Mouse (Mus musculus) A20 (cell line): Measurements from ENCODE around the gene Stag3.

ENCODE experiments used
- DNase-seq: peaks from one replicate; pipeline ENCODE4 v3.0.0-alpha.2; 2011; ENCODE audit warnings: low read depth, low spot score

Stag3 gene

GRCm38 (mm10) chr5:138279585-138280424, at the start of gene Stag3, which contains the start of the genes Gm43720 and Gpc2:
TSS of gene Stag3 (plus strand) at chr5:138280240.
TSS of gene Gm43720 (minus strand) at chr5:138279958.
TSS of gene Gpc2 (minus strand) at chr5:138280005.
- DNase-seq: no peak

DNA sequence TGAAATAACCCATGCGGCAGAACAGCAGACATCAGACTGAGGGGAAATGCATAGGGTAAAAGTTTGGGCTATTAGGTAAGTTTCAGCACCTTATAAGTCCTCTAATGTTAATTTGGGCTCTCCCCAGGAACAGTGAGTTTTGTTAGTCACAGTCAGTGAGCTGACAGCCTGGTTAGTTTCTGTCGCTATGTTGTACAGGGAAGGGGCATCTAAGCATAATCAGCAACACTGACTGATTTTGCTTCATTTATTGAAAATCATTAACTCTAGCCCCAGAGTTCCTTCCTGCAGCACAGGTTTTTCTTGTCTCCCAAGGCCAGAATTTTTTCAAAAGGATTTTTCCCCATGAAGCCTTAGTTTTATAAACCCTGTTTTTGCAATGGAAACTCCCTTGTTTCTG, 46.3 kb upstream of the Stag3 start:
- no peak for DNase-seq

GRCm38 (mm10) chr5:138234224-138234623, 45.8 kb upstream of the Stag3 start:
- no peak for DNase-seq

DNA sequence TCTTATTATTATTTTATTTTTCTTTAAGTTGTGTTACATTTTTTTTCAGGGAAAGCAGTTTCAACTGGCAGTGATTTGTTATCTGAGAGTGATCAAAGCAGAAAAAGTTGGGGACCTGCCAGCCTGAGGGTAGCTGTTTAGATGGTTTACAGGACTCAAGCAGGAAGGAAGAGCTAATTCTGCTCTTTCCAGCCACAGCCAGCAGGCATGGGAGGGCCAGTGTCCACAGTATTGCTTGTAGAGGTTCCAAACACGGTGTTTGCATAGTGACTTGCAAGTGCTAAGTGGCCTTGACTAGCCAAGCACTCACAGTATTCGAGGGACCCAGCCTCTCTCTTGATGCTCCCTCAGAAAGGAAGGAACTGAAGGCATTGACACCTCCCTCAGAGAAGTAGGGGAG, 38.5 kb upstream of the Stag3 start:
- no peak for DNase-seq

GRCm38 (mm10) chr5:138251144-138251543, 28.9 kb upstream of the Stag3 start:
- no peak for DNase-seq

GRCm38 (mm10) chr5:138253061-138253460, 27.0 kb upstream of the Stag3 start:
- no peak for DNase-seq

DNA sequence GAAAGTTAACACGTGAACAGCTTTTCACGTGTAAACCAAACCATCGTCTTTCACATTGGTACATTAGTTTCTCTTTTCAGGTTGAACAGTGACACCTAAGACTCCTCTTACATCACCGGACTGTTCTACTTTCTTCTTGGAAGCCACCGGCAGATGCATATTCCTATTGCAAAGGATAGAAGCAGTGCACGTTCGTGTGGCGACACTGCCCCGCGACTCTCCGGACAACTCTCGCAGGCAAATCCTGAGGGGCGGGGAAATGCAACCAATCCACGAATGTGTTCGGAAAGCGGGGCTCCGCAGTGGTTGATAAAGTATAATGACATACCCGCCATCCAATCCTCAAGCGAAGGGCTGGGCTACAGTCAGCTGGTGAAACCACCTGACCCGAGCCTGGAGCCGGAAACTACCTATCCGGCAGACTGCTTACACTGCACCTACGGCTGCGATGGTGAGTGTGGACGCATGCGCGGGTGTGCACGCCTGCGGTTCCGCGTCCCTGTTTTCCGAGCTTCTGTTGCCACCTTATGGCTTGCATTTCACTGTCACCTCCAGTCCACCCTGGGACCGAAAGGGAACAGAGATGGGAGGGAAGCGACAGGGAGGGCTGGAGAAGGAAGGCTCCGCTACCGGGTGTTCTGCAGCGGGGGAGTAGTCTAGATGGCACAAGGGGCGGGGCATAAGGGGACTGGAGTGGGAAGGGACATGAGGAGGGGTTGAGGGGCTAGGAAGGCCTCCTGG, 24.5 kb upstream of the Stag3 start, which contains the start of gene Lamtor4:
Lamtor4 (plus strand) TSS at position 130 of the 741 bp plus-strand sequence.
- peak; percentile 97 for DNase-seq

DNA sequence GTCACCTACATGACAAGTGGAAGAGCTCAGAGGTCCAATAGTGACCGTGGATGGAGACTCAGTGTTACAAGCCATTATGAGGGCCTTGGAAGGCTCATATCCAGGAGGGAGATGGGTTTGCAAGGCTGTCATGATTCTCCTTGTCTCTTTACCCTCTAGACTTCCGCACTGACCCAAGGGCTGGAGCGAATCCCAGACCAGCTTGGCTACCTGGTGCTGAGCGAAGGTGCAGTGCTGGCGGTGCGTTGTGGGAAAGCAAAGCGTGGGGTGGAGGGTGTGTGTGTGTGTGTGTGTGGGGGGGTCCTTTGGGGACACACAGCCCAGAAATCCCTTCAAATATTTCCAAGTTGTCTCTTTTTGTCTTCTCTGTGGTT, 24.0 kb upstream of the Stag3 start:
- DNase-seq: no peak

DNA sequence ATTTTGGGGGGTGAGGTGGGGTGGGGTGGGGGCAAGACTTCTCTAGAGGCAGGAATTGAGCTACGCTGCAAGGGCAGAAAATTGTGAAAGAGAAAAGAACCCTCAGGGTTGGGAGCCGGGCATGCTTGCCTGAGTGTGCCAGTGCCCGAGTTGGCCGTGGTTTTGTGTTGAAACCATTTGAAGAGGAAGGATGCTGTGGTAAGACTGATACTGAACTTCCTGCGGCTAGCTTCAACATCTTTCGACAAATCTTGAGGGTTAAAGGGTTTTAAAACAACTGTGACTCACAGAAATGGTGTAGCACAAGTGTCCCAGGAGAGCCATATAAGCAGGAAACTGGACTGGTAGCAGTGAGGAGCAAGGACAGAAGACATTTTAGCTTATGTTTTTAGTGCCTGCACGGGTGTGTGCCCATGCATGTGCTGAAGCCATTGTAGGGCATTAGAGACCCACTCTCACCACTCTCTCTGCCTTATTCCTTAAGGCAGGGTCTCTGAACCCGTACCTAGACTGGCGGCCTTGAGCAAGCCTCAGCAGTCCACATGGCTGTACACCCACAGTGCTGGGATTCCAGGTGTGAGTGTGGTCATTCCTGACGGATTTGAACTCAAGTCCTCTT, 23.0 kb upstream of the Stag3 start:
- peak; percentile 35 for DNase-seq

GRCm38 (mm10) chr5:138257585-138257978, 22.5 kb upstream of the Stag3 start:
- no peak for DNase-seq

GRCm38 (mm10) chr5:138258078-138258477, 22.0 kb upstream of the Stag3 start:
- no peak for DNase-seq

- no peak for DNase-seq
Measured at GRCm38 (mm10) chr5:138258542-138258941, 21.5 kb upstream of the Stag3 start.

GRCm38 (mm10) chr5:138258993-138259392, 21.0 kb upstream of the Stag3 start:
- no peak for DNase-seq

- DNase-seq: no peak
Measured at GRCm38 (mm10) chr5:138260051-138260450, 20.0 kb upstream of the Stag3 start.

DNA sequence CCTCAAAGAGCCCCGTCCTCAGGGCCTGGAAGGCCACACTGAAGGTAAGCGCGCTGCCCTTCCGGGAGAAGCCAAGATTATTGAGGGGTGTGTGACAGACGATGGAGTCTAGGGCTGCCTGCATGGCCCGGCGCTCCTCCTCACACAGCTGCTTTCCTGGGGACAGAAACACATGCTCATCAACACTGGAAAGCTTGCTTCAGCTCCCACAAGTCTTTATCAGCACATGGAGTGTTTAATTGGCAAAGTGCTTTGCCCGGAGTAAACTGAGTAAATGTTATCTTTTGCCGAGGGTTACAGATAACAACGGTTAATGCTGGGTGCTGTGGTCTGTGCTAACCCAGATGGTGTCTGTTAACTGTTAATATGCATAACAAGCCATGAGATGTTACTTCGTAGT, 19.2 kb upstream of the Stag3 start:
- DNase-seq: no peak

GRCm38 (mm10) chr5:138262001-138262400, 18.0 kb upstream of the Stag3 start:
- DNase-seq: no peak

GRCm38 (mm10) chr5:138262582-138263240, 17.3 kb upstream of the Stag3 start:
- DNase-seq: no peak

GRCm38 (mm10) chr5:138263260-138264206, 16.5 kb upstream of the Stag3 start, which contains the start of gene BC037034:
TSS of gene BC037034 (minus strand) at chr5:138264033.
- DNase-seq: peak; percentile 95

DNA sequence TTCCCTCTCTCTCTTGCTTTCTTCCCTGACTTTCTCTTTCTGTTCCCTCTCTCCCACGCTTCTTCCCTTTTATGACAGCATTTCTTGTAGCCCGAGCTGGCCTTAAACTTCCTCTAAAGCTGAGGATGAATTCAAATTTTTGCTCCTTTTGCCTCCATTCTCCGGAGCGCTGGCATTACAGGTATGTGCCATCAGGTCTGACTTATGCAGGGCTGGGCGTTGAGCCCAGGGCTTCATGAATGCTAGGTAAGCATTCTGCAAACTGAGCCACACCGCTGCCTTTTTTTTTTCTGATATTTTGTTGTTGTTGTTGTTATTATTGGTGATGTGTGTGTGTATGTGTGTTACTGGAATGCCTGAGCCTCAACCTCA, 15.8 kb upstream of the Stag3 start:
- DNase-seq: no peak

GRCm38 (mm10) chr5:138265712-138266111, 14.3 kb upstream of the Stag3 start:
- no peak for DNase-seq

- DNase-seq: no peak
Measured at GRCm38 (mm10) chr5:138267114-138267513, 12.9 kb upstream of the Stag3 start.
